Mouse (Mus musculus): ENCODE data around the gene Senp1. TPM values are rescaled to one million over a fixed set of nuclear protein-coding genes. Genes with fewer than 3 reads are reported as not detected.

Gene Senp1
- polyA plus RNA-seq, 1 experiment from 2014 or later: 13.4 TPM

DNA sequence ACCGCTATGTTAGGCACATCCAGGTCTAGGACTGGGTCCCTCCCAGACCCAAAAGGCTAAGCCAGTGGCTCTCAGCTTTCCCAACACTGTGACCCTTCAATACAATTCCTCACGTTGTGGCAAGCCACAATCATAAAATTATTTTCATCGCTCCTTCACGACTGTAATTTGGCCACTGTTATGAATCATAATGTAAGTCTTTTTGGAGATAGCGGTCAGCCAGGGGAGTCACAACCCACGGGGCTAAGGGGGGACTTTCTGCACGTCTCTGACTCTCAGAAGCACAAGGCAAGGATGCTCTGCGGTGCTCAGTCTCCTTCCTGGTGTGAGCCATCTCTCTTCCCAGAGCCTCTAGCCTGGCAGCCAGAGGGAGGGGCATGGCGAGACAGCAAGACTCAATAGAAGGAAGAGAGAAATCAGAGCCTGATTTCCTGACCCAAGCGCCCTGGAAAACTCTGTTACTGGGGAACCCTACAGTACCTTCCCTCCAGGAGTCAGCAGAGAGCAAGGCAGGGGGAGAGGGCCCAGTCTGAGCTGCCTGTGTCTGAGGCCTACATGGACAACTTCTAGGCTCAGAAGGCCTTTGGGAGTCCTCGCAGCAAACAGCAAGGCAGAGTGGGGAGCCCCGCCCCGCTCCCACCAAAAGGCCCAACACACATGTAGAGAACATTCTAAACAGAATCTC is 101.4 kb downstream of the Senp1 start:
- Histone ChIP-seq H3K27ac (no peak overlapping the region), H3K36me3 (ENCODE audit: inconsistent target) (no peaks in the 10 kb centered on the region), H3K4me3 (ENCODE audit: inconsistent target) (no peak overlapping the region), H3K79me2 (ENCODE audit: inconsistent target) (no peaks in the 10 kb centered on the region)
- 86% methylated on average over 12 of the region's 13 CpGs for WGBS (ENCODE audit: missing documents)

DNA sequence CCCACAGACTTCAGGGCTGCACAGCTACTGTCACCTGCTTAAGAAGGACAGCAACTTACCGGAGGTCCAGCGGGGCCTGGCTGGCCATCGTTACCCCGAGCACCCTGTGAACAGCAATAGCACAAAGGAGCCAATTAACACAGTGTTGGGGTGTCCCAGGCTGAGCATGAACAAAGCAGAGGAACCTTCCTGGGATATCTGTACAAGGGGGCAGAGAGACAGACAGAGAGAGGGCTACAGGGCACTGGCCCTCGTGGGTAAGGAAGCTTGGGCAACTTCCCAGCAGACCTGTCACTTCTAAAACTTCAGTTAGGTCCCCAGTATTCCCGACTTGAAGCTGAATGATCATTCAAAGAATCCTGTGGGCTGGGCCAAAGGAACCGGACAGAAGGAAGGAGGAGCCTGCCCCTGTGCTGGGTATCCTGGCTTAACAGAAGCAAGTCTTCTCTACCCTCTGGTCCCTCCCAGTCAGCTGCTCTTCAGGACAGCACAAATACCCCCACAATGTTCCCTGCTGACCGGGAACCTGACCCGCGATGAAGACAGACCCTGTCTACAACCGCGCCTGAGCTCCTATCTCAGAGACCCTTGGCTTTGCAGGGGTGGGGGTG is 102.2 kb downstream of the Senp1 start:
- Histone ChIP-seq H3K27ac (no peak overlapping the region), H3K4me3 (ENCODE audit: inconsistent target) (no peak overlapping the region), H3K79me2 (ENCODE audit: inconsistent target) (no peaks in the 10 kb centered on the region), H3K36me3 (ENCODE audit: inconsistent target) (no peaks in the 10 kb centered on the region)
- 84% methylated on average over 12 of the region's 12 CpGs for WGBS (ENCODE audit: missing documents)

DNA sequence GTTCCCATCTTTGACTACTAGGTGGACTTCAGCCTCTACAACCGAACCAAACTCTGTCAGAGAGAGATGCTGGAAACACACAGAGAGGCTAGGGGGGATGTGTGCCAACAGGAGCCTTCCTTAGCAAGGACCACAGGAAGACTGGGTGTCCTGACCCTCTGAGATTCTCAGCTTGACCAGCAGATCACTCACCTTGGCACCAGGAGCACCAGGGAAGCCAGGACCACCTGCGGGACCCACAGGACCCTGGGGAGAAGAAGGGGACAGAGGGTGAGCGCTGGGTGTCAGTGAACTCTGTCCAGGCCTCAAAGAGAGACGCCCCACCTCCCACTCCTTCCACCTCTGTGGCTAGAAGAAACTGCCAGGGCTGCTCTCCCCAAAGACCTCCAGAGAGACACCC is 102.8 kb downstream of the Senp1 start:
- H3K36me3 ChIP-seq (ENCODE audit: inconsistent target): no peaks in the 10 kb centered on the region
- H3K27ac ChIP-seq: no peak overlapping the region
- H3K4me3 ChIP-seq (ENCODE audit: inconsistent target): no peak overlapping the region
- H3K79me2 ChIP-seq (ENCODE audit: inconsistent target): no peaks in the 10 kb centered on the region
- 68% methylated on average over 4 of the region's 4 CpGs for WGBS (ENCODE audit: missing documents)

DNA sequence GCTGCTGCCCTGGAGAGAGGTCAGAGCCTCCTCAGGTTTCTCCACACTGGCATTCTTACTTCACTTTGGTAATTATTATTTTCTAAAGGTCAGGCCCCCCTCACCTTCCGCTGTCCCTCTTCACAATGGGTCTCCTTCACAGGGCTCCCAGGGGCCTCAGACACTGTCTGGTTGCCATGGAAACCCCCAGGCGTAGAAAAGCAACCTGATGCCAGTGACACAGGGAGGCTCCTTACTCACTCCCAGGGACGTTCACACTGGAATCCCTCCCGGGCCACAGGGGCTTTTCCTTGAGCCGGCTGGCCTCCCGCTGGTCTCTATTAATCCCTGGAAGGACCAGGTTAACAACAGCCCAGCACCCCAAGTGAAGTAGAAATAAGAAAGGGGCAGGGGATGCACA is 103.4 kb downstream of the Senp1 start:
- Histone ChIP-seq H3K27ac (no peak overlapping the region), H3K79me2 (ENCODE audit: inconsistent target) (no peaks in the 10 kb centered on the region), H3K36me3 (ENCODE audit: inconsistent target) (no peaks in the 10 kb centered on the region), H3K4me3 (ENCODE audit: inconsistent target) (no peak overlapping the region)
- WGBS (ENCODE audit: missing documents): 49% methylated on average over 4 of the region's 6 CpGs

DNA sequence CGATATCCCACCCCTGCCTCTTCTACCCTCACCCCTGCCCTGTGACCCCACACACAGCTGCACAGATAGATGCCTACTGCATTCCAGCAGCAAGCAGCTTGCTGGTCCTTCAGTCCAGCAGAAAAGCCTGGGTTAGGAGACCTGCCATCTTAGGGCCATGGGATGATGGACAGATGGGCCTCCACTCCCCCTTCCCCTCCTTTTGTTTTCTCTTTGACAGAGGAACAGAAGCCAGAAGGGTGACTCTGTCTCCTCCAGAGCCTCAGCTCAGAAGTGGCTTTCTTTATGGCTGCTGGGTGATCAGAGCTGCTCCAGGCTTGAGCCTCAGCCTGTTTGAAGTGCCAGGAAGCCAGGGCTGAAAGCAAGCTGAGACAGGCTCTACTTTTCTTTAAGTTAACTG is 104.0 kb downstream of the Senp1 start:
- Histone ChIP-seq H3K79me2 (ENCODE audit: inconsistent target) (no peaks in the 10 kb centered on the region), H3K4me3 (ENCODE audit: inconsistent target) (no peak overlapping the region), H3K36me3 (ENCODE audit: inconsistent target) (no peaks in the 10 kb centered on the region), H3K27ac (no peak overlapping the region)
- 79% methylated on average over 1 of the region's 1 CpGs for WGBS (ENCODE audit: missing documents)

Other genes starting within 250 kb of the Senp1 start
- 2.1 to 3.4 TPM (median 2.6 TPM) in 3 replicates for gene Hdac7, start 249.2 kb downstream of the Senp1 start, polyA plus RNA-seq (2018)
- gene Vdr, start 183.1 kb downstream of the Senp1 start, polyA plus RNA-seq (2018): 0.11 to 0.61 TPM (median 0.16 TPM) in 3 replicates
- 43.3 to 54.3 TPM (median 47.9 TPM) in 3 replicates for gene Tmem106c, start 129.5 kb downstream of the Senp1 start, polyA plus RNA-seq (2018)
- gene Col2a1, start 89.0 kb downstream of the Senp1 start, polyA plus RNA-seq (2018): not detected in 3 replicates
- gene Pfkm, start 1.2 kb downstream of the Senp1 start, polyA plus RNA-seq (2018): 4.4 to 6.7 TPM (median 5.4 TPM) in 3 replicates
- 26.1 to 34.8 TPM (median 30.3 TPM) in 3 replicates for gene Asb8, start 71.9 kb upstream of the Senp1 start, polyA plus RNA-seq (2018)
- not detected in 3 replicates for gene Ccdc184, start 73.4 kb upstream of the Senp1 start, polyA plus RNA-seq (2018)
- gene Olfr288, start 101.8 kb upstream of the Senp1 start, polyA plus RNA-seq (2018): not detected in 3 replicates
- not detected in 3 replicates for gene Gm44579, start 127.2 kb upstream of the Senp1 start, polyA plus RNA-seq (2018)
- not detected in 3 replicates for gene Olfr287, start 127.3 kb upstream of the Senp1 start, polyA plus RNA-seq (2018)
- gene Olfr286, start 140.7 kb upstream of the Senp1 start, polyA plus RNA-seq (2018): not detected in 3 replicates
- not detected in 3 replicates for gene H1fnt, start 163.5 kb upstream of the Senp1 start, polyA plus RNA-seq (2018)
- gene Zfp641, start 202.4 kb upstream of the Senp1 start, polyA plus RNA-seq (2018): not detected in 3 replicates
- gene Olfr285, start 223.6 kb upstream of the Senp1 start, polyA plus RNA-seq (2018): not detected in 3 replicates
- not detected in 3 replicates for gene Olfr284, start 247.2 kb upstream of the Senp1 start, polyA plus RNA-seq (2018)